Mouse (Mus musculus) induced T-regulatory cell, adult 2 months (primary cell): Measurements from ENCODE around the gene 4933412E24Rik.

Experiments used
- DNase-seq: peaks from one replicate; pipeline ENCODE4 v3.0.0-alpha.2; 2012; ENCODE audit warnings: low read depth

4933412E24Rik gene

DNA sequence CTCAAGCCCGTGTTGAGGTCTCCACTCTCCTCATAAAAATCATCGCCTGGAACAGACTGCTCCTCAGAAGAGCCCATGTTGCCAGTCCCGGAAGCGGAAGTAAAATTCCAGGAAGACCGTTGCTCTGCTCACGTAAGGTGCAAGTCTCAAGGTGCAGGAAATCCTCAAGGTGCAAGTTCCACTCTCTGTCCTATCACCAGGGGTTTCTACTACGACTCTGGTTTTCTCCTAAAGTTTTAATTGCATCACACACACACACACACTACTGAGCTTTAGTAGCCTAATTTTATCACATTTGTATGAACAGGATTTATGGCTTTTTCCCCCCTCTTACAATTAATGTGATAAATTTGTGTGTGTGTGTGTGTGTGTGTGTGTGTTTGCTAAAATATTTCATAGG is at the start of gene 4933412E24Rik:
Gene 4933412E24Rik (minus strand): TSS at position 101 of the 400 bp plus-strand sequence.
- no peak for DNase-seq

- DNase-seq = no peak
Observed at GRCm38 (mm10) chr15:60030728-60031127, 14.3 kb upstream of the 4933412E24Rik start.

DNA sequence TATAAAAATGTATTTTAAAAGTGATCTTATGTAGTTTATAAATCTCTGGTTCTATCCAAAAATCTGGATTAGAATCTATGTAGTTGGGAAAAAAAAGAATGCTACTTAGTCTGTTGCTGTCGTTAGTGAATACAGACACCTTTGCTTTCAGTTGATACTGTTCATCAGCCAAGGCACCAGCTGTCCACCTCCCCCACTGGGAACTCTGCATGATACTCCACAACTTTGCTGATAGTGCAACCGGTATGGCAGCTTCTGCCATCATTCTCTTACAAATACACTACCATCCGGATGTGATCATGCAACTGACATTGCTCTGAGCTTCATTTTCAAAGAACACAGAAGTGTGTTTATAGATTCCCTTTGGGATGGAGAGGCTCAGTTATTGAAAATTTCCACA is 4.8 kb upstream of the 4933412E24Rik start:
- DNase-seq = no peak

GRCm38 (mm10) chr15:60010199-60010598 is 6.2 kb downstream of the 4933412E24Rik start:
- no peak for DNase-seq

DNA sequence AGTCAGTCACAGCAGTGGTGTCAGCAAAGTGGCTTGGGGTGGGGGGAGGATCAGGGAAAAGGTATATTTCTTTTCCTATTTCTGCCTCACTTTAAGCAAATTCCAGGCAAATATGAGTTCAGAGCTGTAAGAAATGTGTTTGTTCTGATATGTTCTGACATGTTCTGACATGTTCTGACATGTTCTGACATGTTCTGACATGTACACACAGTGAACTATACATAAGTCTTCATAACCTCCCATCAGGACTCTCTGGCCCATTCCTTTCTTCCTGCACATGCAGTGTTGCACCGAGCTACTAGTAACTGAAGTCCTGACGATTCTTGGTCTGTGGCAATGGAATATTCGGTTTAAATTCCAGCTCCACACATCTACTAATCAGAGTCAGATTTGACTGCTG is 6.8 kb downstream of the 4933412E24Rik start:
- DNase-seq = no peak

DNA sequence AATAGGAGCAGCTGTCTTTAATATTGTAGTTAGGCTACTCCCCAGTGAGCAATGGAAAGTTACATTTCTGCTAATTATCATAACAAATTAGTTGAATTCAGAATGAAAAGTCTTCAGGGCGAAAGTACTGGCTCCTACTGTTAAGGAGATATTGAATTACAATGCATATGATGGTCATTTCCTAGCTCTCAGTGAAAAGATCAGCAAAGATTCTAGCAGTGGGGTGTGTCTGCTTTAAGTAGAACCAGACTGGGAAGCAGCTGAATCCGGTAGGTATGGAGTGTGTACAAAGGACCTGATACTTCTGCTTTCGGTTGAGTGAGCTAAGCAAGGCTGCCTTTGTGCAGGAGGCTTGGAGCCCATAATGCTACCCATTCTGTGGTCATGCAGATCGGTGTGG is 32.6 kb downstream of the 4933412E24Rik start:
- no peak for DNase-seq

DNA sequence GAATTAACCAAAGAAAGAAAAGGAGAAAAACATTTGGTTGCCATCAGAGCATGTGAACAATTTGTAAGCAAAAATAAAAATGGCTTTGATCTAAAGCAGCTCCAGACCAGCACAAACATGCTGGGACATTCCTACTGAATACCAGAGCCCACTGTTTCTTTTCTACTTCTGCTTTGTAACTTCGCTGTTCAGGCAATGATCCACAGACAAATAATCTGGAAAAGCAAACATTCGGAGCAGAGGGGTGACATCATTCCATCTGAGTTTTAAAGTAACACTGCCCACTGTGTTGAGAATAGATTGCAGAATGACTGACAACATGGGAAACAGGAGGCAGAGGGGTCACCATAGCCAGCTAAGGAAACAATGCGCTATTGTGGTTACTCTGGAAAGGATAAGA is 41.1 kb downstream of the 4933412E24Rik start:
- DNase-seq = no peak

GRCm38 (mm10) chr15:59974584-59974983 is 41.8 kb downstream of the 4933412E24Rik start:
- no peak for DNase-seq

GRCm38 (mm10) chr15:59973651-59974519 is 42.5 kb downstream of the 4933412E24Rik start:
- DNase-seq = no peak
